Mouse (Mus musculus) CD4-positive, CD25-positive, alpha-beta regulatory T cell, adult 4 months (primary cell): ENCODE data around the gene Ostn. TPM values are rescaled to one million over a fixed set of nuclear protein-coding genes. Genes with fewer than 3 reads are reported as not detected.
A peak's percentile ranks its signal among the peaks of the same experiment; 100 is the strongest.

Source experiments
- ATAC-seq: one replicate; pipeline ENCODE4 v1.8.0; 2017
- polyA plus RNA-seq, 2 experiments: library from polyadenylated mRNA; unstranded; fragments of 100-300 nt; shearing (Covaris generic); gene quantifications; one replicate each; pipeline ENCODE4 v1.2.1; 2017

The Ostn gene
- polyA plus RNA-seq, 2 experiments from 2014 or later: not detected

GRCm38 (mm10) chr16:27387634-27388611 lies 80.6 kb downstream of the Ostn start:
- ATAC-seq: peak; percentile 58

- peak; percentile 51 for ATAC-seq
These were observed 81.6 kb downstream of the Ostn start, which contains the start of gene Ccdc50 for GRCm38 (mm10) chr16:27388761-27389451. Ccdc50 (plus strand) TSS chr16:27388869.

- no peak for ATAC-seq
These were observed 82.4 kb downstream of the Ostn start for GRCm38 (mm10) chr16:27389534-27390282.

GRCm38 (mm10) chr16:27390306-27390705 lies 83.0 kb downstream of the Ostn start:
- ATAC-seq: no peak

- ATAC-seq: no peak
These were observed 84.6 kb downstream of the Ostn start for GRCm38 (mm10) chr16:27391845-27392244.

GRCm38 (mm10) chr16:27395251-27396037 lies 88.2 kb downstream of the Ostn start:
- ATAC-seq: peak; percentile 25

- no peak for ATAC-seq
These were observed 89.7 kb downstream of the Ostn start for GRCm38 (mm10) chr16:27396951-27397350.

- ATAC-seq: peak; percentile 24
These were observed 91.9 kb downstream of the Ostn start for GRCm38 (mm10) chr16:27399026-27399718.

GRCm38 (mm10) chr16:27399719-27400253 lies 92.5 kb downstream of the Ostn start:
- peak; percentile 18 for ATAC-seq

Other genes with a start within 250 kb of the Ostn start
- gene Uts2b, start 62.8 kb downstream of the Ostn start, polyA plus RNA-seq: not detected
- gene Ccdc50, start 81.4 kb downstream of the Ostn start, polyA plus RNA-seq: 10 to 100 TPM; 24.0 to 26.9 TPM